24 mouse cellular contexts compared by ENCODE assay signal in the genomic region with DNA sequence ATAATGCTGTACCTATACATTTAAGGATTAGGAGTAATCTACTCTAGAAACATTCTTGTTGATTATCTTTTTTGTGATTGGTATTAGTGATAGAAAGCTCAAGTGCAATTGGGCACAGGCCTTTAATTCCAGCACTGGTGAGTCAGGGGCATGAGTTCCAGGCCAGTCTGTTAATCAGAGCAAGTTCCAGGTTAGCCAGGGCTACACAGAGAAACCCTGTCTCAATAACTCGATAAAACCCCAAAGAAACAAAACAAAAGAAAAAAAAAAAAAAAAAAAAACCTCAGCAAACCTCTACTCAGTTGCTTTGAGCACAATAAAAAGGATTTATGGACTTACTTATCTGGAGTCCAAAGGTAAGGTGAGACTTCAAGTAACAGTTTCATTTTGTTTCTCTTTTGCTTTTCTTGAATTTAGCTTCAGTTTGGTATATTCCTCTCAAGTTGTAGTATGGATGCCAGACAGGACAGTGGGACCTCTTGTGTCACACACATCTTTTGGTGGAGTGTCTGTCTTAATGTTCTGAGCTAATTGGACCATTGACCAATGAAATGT.
"Had no signal": no experiment of that assay in that cellular context is flagged by ENCODE, and none has a peak within 500 bp of the region (broad histone marks: within the 10 kb centered on the region; RNA-seq: fewer than 3 reads in every experiment).

No protein-coding gene starts in this region.

- H3K9me3 ChIP-seq: heart, embryonic 13.5 days; heart, embryonic 15.5 days; hindbrain, embryonic 13.5 days; hindbrain, embryonic 15.5 days; limb, embryonic 10.5 days; limb, embryonic 12.5 days; liver, embryonic 13.5 days had no signal

- H3K4me3 ChIP-seq: gastrocnemius, adult 2 months; heart, embryonic 13.5 days; heart, embryonic 15.5 days; hindbrain, embryonic 13.5 days; hindbrain, embryonic 15.5 days; layer of hippocampus, adult 2 months; left cerebral cortex, adult 2 months; limb, embryonic 10.5 days; limb, embryonic 12.5 days; liver, embryonic 13.5 days had no signal

- ATAC-seq: hindbrain, postnatal 0 days had no signal

- H3K9ac ChIP-seq: heart, embryonic 13.5 days; heart, embryonic 15.5 days; hindbrain, embryonic 13.5 days; hindbrain, embryonic 15.5 days; limb, embryonic 12.5 days; liver, embryonic 13.5 days had no signal

- H3K27me3 ChIP-seq: heart, embryonic 13.5 days; heart, embryonic 15.5 days; hindbrain, embryonic 13.5 days; hindbrain, embryonic 15.5 days; limb, embryonic 12.5 days; liver, embryonic 13.5 days had no signal

- H3K36me3 ChIP-seq: heart, embryonic 15.5 days; hindbrain, embryonic 15.5 days had no signal

- H3K4me2 ChIP-seq: heart, embryonic 11.5 days; heart, embryonic 13.5 days; heart, embryonic 15.5 days; hindbrain, embryonic 13.5 days; hindbrain, embryonic 15.5 days; limb, embryonic 12.5 days; liver, embryonic 11.5 days; liver, embryonic 13.5 days had no signal

- DNase-seq: gastrocnemius, adult 2 months; gastrocnemius, postnatal 10 days; gastrocnemius, postnatal 25 days; heart, adult 18-20 months; heart, postnatal 14 days; heart, postnatal 36 days; kidney, adult 18-20 months; kidney, adult 8-10 months; kidney, postnatal 10 days; kidney, postnatal 25 days; kidney, postnatal 4 days; liver; liver, embryonic 13.5 days had no signal

- H3K27ac ChIP-seq: gastrocnemius, adult 2 months; heart, embryonic 13.5 days; heart, embryonic 15.5 days; hindbrain, embryonic 13.5 days; hindbrain, embryonic 15.5 days; hindbrain, postnatal 0 days; layer of hippocampus, adult 2 months; left cerebral cortex, adult 2 months; limb, embryonic 10.5 days; limb, embryonic 12.5 days; liver, embryonic 13.5 days had no signal

- H3K4me1 ChIP-seq: heart, embryonic 13.5 days; heart, embryonic 15.5 days; limb, embryonic 10.5 days; limb, embryonic 12.5 days had no signal
